Mouse (Mus musculus) CH12.LX (cell line): Measurements from ENCODE around the gene Prr15.

Experiments
- CHD1 ChIP-seq: IDR thresholded peaks from 2 replicates; pipeline ENCODE4 v1.6.1; 2012; ENCODE audit warnings: low read depth, low read length, improper control_type of control experiment, inconsistent platforms
- CHD2 ChIP-seq: IDR thresholded peaks from 2 replicates; pipeline ENCODE4 v1.6.1; 2011; ENCODE audit warnings: low read length, improper control_type of control experiment
- CTCF ChIP-seq, 2 experiments: IDR thresholded peaks in 1 of 2; conservative IDR thresholded peaks in 1 of 2; 2 replicates each; pipeline ENCODE4 v1.5.1; 2011 to 2012; ENCODE audit warnings: low read depth in 2 of 2, low read length in 2 of 2, improper control_type of control experiment in 1 of 2, inconsistent platforms in 1 of 2, mild to moderate bottlenecking in 1 of 2, moderate library complexity in 1 of 2
- IRF4 ChIP-seq: IDR thresholded peaks from 2 replicates; pipeline ENCODE4 v1.6.1; 2014; ENCODE audit warnings: low read depth, mild to moderate bottlenecking, inconsistent platforms, low read length, improper control_type of control experiment
- POLR2A ChIP-seq: IDR thresholded peaks from 2 replicates; pipeline ENCODE4 v1.6.1; 2011; ENCODE audit warnings: low read depth, mild to moderate bottlenecking, improper control_type of control experiment, low read length
- TCF12 ChIP-seq: IDR thresholded peaks from 2 replicates; pipeline ENCODE4 v1.6.1; 2014; ENCODE audit warnings: low read depth, mild to moderate bottlenecking, inconsistent platforms, low read length, improper control_type of control experiment

DNA sequence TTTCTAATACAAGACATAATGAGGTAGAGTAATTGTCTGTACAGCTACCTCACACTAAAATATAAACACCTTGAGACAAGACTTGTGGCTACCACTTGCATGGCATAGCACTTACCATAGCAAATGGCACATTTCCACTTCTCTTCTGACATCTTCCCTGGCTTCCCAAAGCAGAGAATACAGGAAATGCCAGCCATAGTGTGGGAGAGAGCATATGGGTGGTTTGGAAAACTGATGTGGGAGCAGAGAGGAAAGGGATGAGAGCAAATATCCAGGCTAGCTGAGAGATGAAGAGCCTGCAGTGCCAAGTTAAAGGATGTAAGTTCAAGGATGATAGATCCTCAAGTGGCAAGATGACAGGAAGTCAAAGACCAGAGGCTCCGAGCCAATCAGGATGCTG lies 19.9 kb upstream of the Prr15 start:
- no peak for TF ChIP-seq POLR2A
- TF ChIP-seq CTCF (conservative IDR thresholded peaks at IDR 0.05 in 1 of 2, IDR thresholded peaks at IDR 0.05 in 1 of 2; ENCODE audit: low read depth in 2 of 2, low read length in 2 of 2) = no peak
- no peak for TF ChIP-seq CHD1
- no peak for TF ChIP-seq IRF4
- TF ChIP-seq TCF12 = no peak
- no peak for TF ChIP-seq CHD2
